In the genomic region with DNA sequence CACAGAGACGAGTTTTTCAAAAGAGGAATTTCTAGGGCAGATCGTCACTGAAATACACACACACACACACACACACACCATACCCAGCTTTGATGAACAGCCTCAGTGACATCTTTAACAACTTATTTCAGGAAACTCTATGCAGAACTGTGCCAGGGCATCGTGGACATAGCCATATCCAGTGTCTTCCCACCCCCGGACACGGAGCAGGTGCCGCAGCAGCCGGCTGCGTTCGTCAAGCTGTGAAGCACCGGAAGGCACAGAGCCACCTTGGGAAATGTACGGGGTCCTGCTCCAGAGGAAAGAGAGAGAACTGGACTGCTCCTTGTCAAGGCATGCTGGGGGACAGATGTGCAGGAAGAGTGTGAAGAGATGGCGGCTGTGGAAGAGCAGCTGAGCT, we compare ENCODE assay signal across 36 mouse cellular contexts. TPM values are rescaled to one million over a fixed set of nuclear protein-coding genes. Genes with fewer than 3 reads are reported as not detected.
DNase-seq lines count a peak whose midpoint lies in the region; ATAC-seq and TF ChIP-seq lines count a peak whose summit lies in the region.
"Had no signal": no experiment of that assay in that cellular context is flagged by ENCODE, and none has a peak within 500 bp of the region (broad histone marks: within the 10 kb centered on the region; RNA-seq: fewer than 3 reads in every experiment).

No protein-coding gene starts in this region.

- H3K79me2 ChIP-seq in myocyte (ENCODE audit: control insufficient read depth, insufficient read depth), result no peaks in the 10 kb centered on the region

- TF ChIP-seq POLR2A in bone marrow macrophage, adult 2 months (IDR thresholded peaks at IDR 0.05; ENCODE audit: borderline replicate concordance, low read depth, low read length), result no peak
- TF ChIP-seq POLR2A in myocyte (IDR thresholded peaks at IDR 0.05; ENCODE audit: insufficient read length, low read depth), result no peak

- H3K36me3 ChIP-seq in myocyte (ENCODE audit: control insufficient read depth, insufficient read depth), result peaks cover 8% of the 10 kb centered on the region
- H3K36me3 ChIP-seq in liver, embryonic 12.5 days, result peaks cover 18% of the 10 kb centered on the region

- no peak for DNase-seq in frontal cortex, postnatal 25 days (ENCODE audit: low spot score in 2 of 2)
- peak; percentile 42 to 76 for DNase-seq in left cerebral cortex, postnatal 25 days (ENCODE audit: low spot score in 2 of 2)
- no peak for DNase-seq in left cerebral cortex, adult 11 months (ENCODE audit: low spot score)
- DNase-seq in layer of hippocampus, postnatal 10 days (ENCODE audit: low spot score in 2 of 2), result no peak
- DNase-seq: adrenal gland, adult 2 months; adrenal gland, postnatal 36 days; cerebellum, adult 8-10 months; cerebellum, postnatal 25 days; forebrain, postnatal 0 days; heart, postnatal 14 days; kidney, adult 2 months; kidney, postnatal 36 days; liver, postnatal 0 days; lung, postnatal 36 days; spleen, adult 18-20 months; thymus, adult 18-20 months; thymus, postnatal 25 days had no signal

- no peak overlapping the region for H3K4me2 ChIP-seq in myocyte (ENCODE audit: low read depth)
- H3K4me2 ChIP-seq in liver, embryonic 12.5 days, result no peak overlapping the region
- H3K4me2 ChIP-seq: embryonic facial prominence, embryonic 12.5 days; intestine, embryonic 15.5 days; limb, embryonic 13.5 days; liver, embryonic 11.5 days; midbrain, embryonic 11.5 days; neural tube, embryonic 12.5 days had no signal

- H3K9ac ChIP-seq in liver, embryonic 12.5 days, result no peak overlapping the region
- H3K9ac ChIP-seq: embryonic facial prominence, embryonic 12.5 days; forebrain, postnatal 0 days; intestine, embryonic 15.5 days; limb, embryonic 13.5 days; liver, postnatal 0 days; neural tube, embryonic 12.5 days had no signal

- no peaks in the 10 kb centered on the region for H3K27me3 ChIP-seq in myocyte (ENCODE audit: control insufficient read depth, insufficient read depth, insufficient read length)
- H3K27me3 ChIP-seq in liver, embryonic 12.5 days (replicated peaks), result no peaks in the 10 kb centered on the region
- H3K27me3 ChIP-seq: embryonic facial prominence, embryonic 12.5 days; intestine, embryonic 15.5 days; limb, embryonic 13.5 days; neural tube, embryonic 12.5 days had no signal

- TF ChIP-seq CTCF in bone marrow macrophage, adult 2 months (IDR thresholded peaks at IDR 0.05; ENCODE audit: low read depth, low read length), result no peak

- peak; percentile 14 for ATAC-seq in frontal cortex, adult (ENCODE audit: low TSS enrichment)
- ATAC-seq in liver, embryonic 12.5 days, result no peak
- ATAC-seq: activated CD4-positive, CD25-positive, alpha-beta regulatory T cell, adult 4 months; CD4-positive, CD25-positive, alpha-beta regulatory T cell, adult 4 months; forebrain, postnatal 0 days; hindbrain, embryonic 16.5 days; intestine, embryonic 15.5 days; liver, postnatal 0 days; midbrain, embryonic 16.5 days had no signal

- H3K4me1 ChIP-seq in bone marrow macrophage, adult 2 months (ENCODE audit: control insufficient read depth, insufficient read depth, low read length), result peaks cover 11% of the 10 kb centered on the region
- H3K4me1 ChIP-seq in liver, embryonic 12.5 days, result peaks cover under 1% of the 10 kb centered on the region; the same call in 1 of the 2 replicates
- H3K4me1 ChIP-seq: embryonic facial prominence, embryonic 12.5 days; forebrain, embryonic 10.5 days; intestine, embryonic 15.5 days; limb, embryonic 13.5 days; neural tube, embryonic 12.5 days had no signal

- H3K4me3 ChIP-seq in bone marrow macrophage, adult 2 months (ENCODE audit: insufficient read depth, low read length), result no peak overlapping the region
- no peak overlapping the region for H3K4me3 ChIP-seq in myocyte
- no peak overlapping the region for H3K4me3 ChIP-seq in liver, embryonic 12.5 days
- H3K4me3 ChIP-seq: embryonic facial prominence, embryonic 12.5 days; forebrain, embryonic 10.5 days; intestine, embryonic 15.5 days; layer of hippocampus, adult 2 months; limb, embryonic 13.5 days; neural tube, embryonic 12.5 days had no signal

- intact Hi-C loops in left cerebral cortex, postnatal 25 days (cut with DNase I), result loop anchor here (5.0 kb wide), 1 partner anchor 89 kb away; no protein-coding TSS in a partner anchor

- 76% methylated on average over 12 of the region's 12 CpGs for WGBS in liver, embryonic 12.5 days (ENCODE audit: insufficient replicate concordance)

- no peaks in the 10 kb centered on the region for H3K9me3 ChIP-seq in liver, embryonic 12.5 days (replicated peaks)
- H3K9me3 ChIP-seq: embryonic facial prominence, embryonic 12.5 days; forebrain, embryonic 10.5 days; intestine, embryonic 15.5 days; limb, embryonic 13.5 days; neural tube, embryonic 12.5 days had no signal

- 0 out of 2 replicates have a peak overlapping the region, but pooled peaks have one; percentile 6 for H3K27ac ChIP-seq in bone marrow macrophage, adult 2 months (ENCODE audit: insufficient read depth, low read depth, low read length)
- no peak overlapping the region for H3K27ac ChIP-seq in liver, embryonic 12.5 days
- H3K27ac ChIP-seq: embryonic facial prominence, embryonic 12.5 days; forebrain, embryonic 10.5 days; intestine, embryonic 15.5 days; layer of hippocampus, adult 2 months; limb, embryonic 13.5 days; neural tube, embryonic 12.5 days had no signal

- H3ac ChIP-seq in myocyte (ENCODE audit: control insufficient read depth, insufficient read length), result no peak overlapping the region

TF ChIP-seq in myocyte, 11 proteins besides CTCF, POLR2A, EP300 and RAD21:
- TF ChIP-seq POLR2AphosphoS2 (IDR thresholded peaks at IDR 0.05; ENCODE audit: insufficient read length, low read depth) (no peak), TCF12 (IDR thresholded peaks at IDR 0.05; ENCODE audit: insufficient read depth, poor library complexity, severe bottlenecking) (no peak), MYOD1 (IDR thresholded peaks at IDR 0.05; ENCODE audit: control insufficient read depth in 1 of 3, insufficient read length in 2 of 3, low read depth in 2 of 3) (peak in 2 of 3 experiments; percentile 56 to 85), MYOG (IDR thresholded peaks at IDR 0.05; ENCODE audit: control insufficient read depth in 1 of 3, insufficient read depth in 1 of 3, insufficient read length in 2 of 3, low read depth in 2 of 3) (peak in 1 of 3 experiments; percentile 20)

RNA-seq across cellular contexts. Expression of gene Polr1b, which starts 8.0 kb away (rescaled TPM):
- 10 to 100 TPM; 17.8 to 22.1 TPM for total RNA-seq in left cerebral cortex, postnatal 25 days (2021)
- polyA plus RNA-seq in bone marrow macrophage, adult 2 months (2012; ENCODE audit: insufficient read depth, insufficient read length, missing spikeins), result 6.8 and 8.3 TPM in 2 replicates
- polyA plus RNA-seq in myocyte (2012; fragmentation: generic; extraction: Trizol), result 15.6 TPM
- 10 to 100 TPM; 17.5 to 19.5 TPM for total RNA-seq in layer of hippocampus, postnatal 10 days (2021)
- 38.3 and 40.6 TPM in 2 replicates for polyA plus RNA-seq in liver, embryonic 12.5 days (2016; fragmentation: Nextera tagmentation; extraction: Ambion mirVana)

RNA-seq across cellular contexts. Expression of gene Ttl, which starts 27.1 kb away (rescaled TPM):
- 10 to 100 TPM; 65.7 to 74.0 TPM for total RNA-seq in left cerebral cortex, postnatal 25 days (2021)
- 5.9 and 7.5 TPM in 2 replicates for polyA plus RNA-seq in bone marrow macrophage, adult 2 months (2012; ENCODE audit: insufficient read depth, insufficient read length, missing spikeins)
- 9.9 TPM for polyA plus RNA-seq in myocyte (2012; fragmentation: generic; extraction: Trizol)
- 10 to 100 TPM; 61.4 to 62.4 TPM for total RNA-seq in layer of hippocampus, postnatal 10 days (2021)
- 2.6 and 3.2 TPM in 2 replicates for polyA plus RNA-seq in liver, embryonic 12.5 days (2016; fragmentation: Nextera tagmentation; extraction: Ambion mirVana)

RNA-seq across cellular contexts. Expression of gene Chchd5, which starts 36.7 kb away (rescaled TPM):
- total RNA-seq in left cerebral cortex, postnatal 25 days (2021), result 10 to 100 TPM; 10.9 to 11.3 TPM
- polyA plus RNA-seq in bone marrow macrophage, adult 2 months (2012; ENCODE audit: insufficient read depth, insufficient read length, missing spikeins), result 15.3 and 20.0 TPM in 2 replicates
- 36.8 TPM for polyA plus RNA-seq in myocyte (2012; fragmentation: generic; extraction: Trizol)
- total RNA-seq in layer of hippocampus, postnatal 10 days (2021), result 10 to 100 TPM; 11.4 to 11.6 TPM
- 12.3 and 13.6 TPM in 2 replicates for polyA plus RNA-seq in liver, embryonic 12.5 days (2016; fragmentation: Nextera tagmentation; extraction: Ambion mirVana)

RNA-seq across cellular contexts. Expression of gene Vinac1, which starts 44.8 kb away (rescaled TPM):
- total RNA-seq in left cerebral cortex, postnatal 25 days (2021), result under 1 TPM; 0.14 to 0.27 TPM
- not detected in 2 replicates for polyA plus RNA-seq in bone marrow macrophage, adult 2 months (2012; ENCODE audit: insufficient read depth, insufficient read length, missing spikeins)
- 0.06 TPM for polyA plus RNA-seq in myocyte (2012; fragmentation: generic; extraction: Trizol)
- total RNA-seq in layer of hippocampus, postnatal 10 days (2021), result under 1 TPM; 0.18 to 0.27 TPM
- 0.02 TPM in 1 of 2 replicates, not detected in the other for polyA plus RNA-seq in liver, embryonic 12.5 days (2016; fragmentation: Nextera tagmentation; extraction: Ambion mirVana)
- total RNA-seq: gastrocnemius, adult 18-20 months; granulocyte monocyte progenitor cell, adult 5-6 weeks; heart, postnatal 14 days had no signal
- polyA plus RNA-seq: activated CD4-positive, CD25-positive, alpha-beta regulatory T cell, adult 4 months; CD4-positive, CD25-positive, alpha-beta regulatory T cell, adult 4 months; kidney, embryonic 16.5 days; liver, postnatal 0 days had no signal

Comparison
In these comparisons a context has a peak if more than half of its experiments do, and no peak if none do; other contexts are left out.
1. DNase-seq: peak in left cerebral cortex, postnatal 25 days (2 of 2); none in frontal cortex, postnatal 25 days (0 of 2), left cerebral cortex, adult 11 months (single experiment) and layer of hippocampus, postnatal 10 days (0 of 2).